Mouse (Mus musculus): ENCODE measurements around the gene Fhl3. TPM values are rescaled to one million over a fixed set of nuclear protein-coding genes. Genes with fewer than 3 reads are reported as not detected.

Gene Fhl3
- polyA plus RNA-seq, 1 experiment: 114 TPM

- WGBS: 76% methylated on average over 4 of the region's 4 CpGs
- Histone ChIP-seq H3K4me3 (replicated peaks; ENCODE audit: control insufficient read depth, low read depth, low read length) (no peak overlapping the region), H3K27ac (ENCODE audit: control insufficient read depth, insufficient read depth, low read depth, low read length, poor library complexity) (no peak overlapping the region), H3K4me1 (ENCODE audit: control insufficient read depth, insufficient read depth, low read length) (no peaks in the 10 kb centered on the region; the same call in 1 of the 2 replicates)
- no peak for TF ChIP-seq CTCF (IDR thresholded peaks at IDR 0.05; ENCODE audit: control insufficient read depth, insufficient read depth, low read length)
- no peak for TF ChIP-seq POLR2A (IDR thresholded peaks at IDR 0.05; ENCODE audit: borderline replicate concordance, control insufficient read depth, low read depth, low read length)
Measured at GRCm38 (mm10) chr4:124747851-124748250, 47.4 kb downstream of the Fhl3 start.

GRCm38 (mm10) chr4:124751300-124752250 lies 51.1 kb downstream of the Fhl3 start:
- Histone ChIP-seq H3K4me1 (ENCODE audit: control insufficient read depth, insufficient read depth, low read length) (peaks cover 2% of the 10 kb centered on the region), H3K27ac (ENCODE audit: control insufficient read depth, insufficient read depth, low read depth, low read length, poor library complexity) (peak overlapping the region; percentile 59), H3K4me3 (replicated peaks; ENCODE audit: control insufficient read depth, low read depth, low read length) (peak overlapping the region; percentile 94)
- under 1% methylated on average over 75 of the region's 75 CpGs for WGBS
- TF ChIP-seq POLR2A (IDR thresholded peaks at IDR 0.05; ENCODE audit: borderline replicate concordance, control insufficient read depth, low read depth, low read length) (peak; percentile 59), CTCF (IDR thresholded peaks at IDR 0.05; ENCODE audit: control insufficient read depth, insufficient read depth, low read length) (no peak; the same call in 1 of the 2 replicates)

GRCm38 (mm10) chr4:124752281-124753199 lies 52.0 kb downstream of the Fhl3 start:
- Histone ChIP-seq H3K27ac (ENCODE audit: control insufficient read depth, insufficient read depth, low read depth, low read length, poor library complexity) (peak overlapping the region; percentile 59), H3K4me3 (replicated peaks; ENCODE audit: control insufficient read depth, low read depth, low read length) (peak overlapping the region; percentile 94), H3K4me1 (ENCODE audit: control insufficient read depth, insufficient read depth, low read length) (peaks cover 2% of the 10 kb centered on the region)
- WGBS: 1% methylated on average over 15 of the region's 15 CpGs
- TF ChIP-seq POLR2A (IDR thresholded peaks at IDR 0.05; ENCODE audit: borderline replicate concordance, control insufficient read depth, low read depth, low read length) (no peak), CTCF (IDR thresholded peaks at IDR 0.05; ENCODE audit: control insufficient read depth, insufficient read depth, low read length) (0 out of 2 replicates have a peak, but pooled peaks have one; percentile 16)

GRCm38 (mm10) chr4:124755526-124755925 lies 55.0 kb downstream of the Fhl3 start:
- no peak for TF ChIP-seq POLR2A (IDR thresholded peaks at IDR 0.05; ENCODE audit: borderline replicate concordance, control insufficient read depth, low read depth, low read length)
- TF ChIP-seq CTCF (IDR thresholded peaks at IDR 0.05; ENCODE audit: control insufficient read depth, insufficient read depth, low read length): no peak
- H3K4me1 ChIP-seq (ENCODE audit: control insufficient read depth, insufficient read depth, low read length): peaks cover 5% of the 10 kb centered on the region
- WGBS: 43% methylated on average over 7 of the region's 7 CpGs
- H3K27ac ChIP-seq (ENCODE audit: control insufficient read depth, insufficient read depth, low read depth, low read length, poor library complexity): no peak overlapping the region
- no peak overlapping the region for H3K4me3 ChIP-seq (replicated peaks; ENCODE audit: control insufficient read depth, low read depth, low read length)

Other genes with a start within 250 kb of the Fhl3 start
- not detected in 2 replicates for gene 3100002H09Rik, start 89.9 kb upstream of the Fhl3 start, polyA plus RNA-seq (2011; ENCODE audit: insufficient read depth, insufficient read length, low replicate concordance, missing spikeins)
- gene Pou3f1, start 43.9 kb upstream of the Fhl3 start, polyA plus RNA-seq (2011; ENCODE audit: insufficient read depth, insufficient read length, low replicate concordance, missing spikeins): 1.1 and 2.9 TPM in 2 replicates
- 16.0 and 26.9 TPM in 2 replicates for gene Utp11, start 7.1 kb upstream of the Fhl3 start, polyA plus RNA-seq (2011; ENCODE audit: insufficient read depth, insufficient read length, low replicate concordance, missing spikeins)
- gene Sf3a3, start 14.1 kb downstream of the Fhl3 start, polyA plus RNA-seq (2011; ENCODE audit: insufficient read depth, insufficient read length, low replicate concordance, missing spikeins): 43.4 and 44.5 TPM in 2 replicates
- 24.3 and 26.1 TPM in 2 replicates for gene Inpp5b, start 41.1 kb downstream of the Fhl3 start, polyA plus RNA-seq (2011; ENCODE audit: insufficient read depth, insufficient read length, low replicate concordance, missing spikeins)
- gene Mtf1, start 101.4 kb downstream of the Fhl3 start, polyA plus RNA-seq (2011; ENCODE audit: insufficient read depth, insufficient read length, low replicate concordance, missing spikeins): 12.5 and 13.4 TPM in 2 replicates
- 22.8 and 27.6 TPM in 2 replicates for gene Yrdc, start 150.0 kb downstream of the Fhl3 start, polyA plus RNA-seq (2011; ENCODE audit: insufficient read depth, insufficient read length, low replicate concordance, missing spikeins)
- gene 1110065P20Rik, start 150.5 kb downstream of the Fhl3 start, polyA plus RNA-seq (2011; ENCODE audit: insufficient read depth, insufficient read length, low replicate concordance, missing spikeins): 7.8 and 12.3 TPM in 2 replicates
- gene Maneal, start 161.5 kb downstream of the Fhl3 start, polyA plus RNA-seq (2011; ENCODE audit: insufficient read depth, insufficient read length, low replicate concordance, missing spikeins): not detected in 2 replicates
- gene Epha10, start 180.2 kb downstream of the Fhl3 start, polyA plus RNA-seq (2011; ENCODE audit: insufficient read depth, insufficient read length, low replicate concordance, missing spikeins): not detected in 2 replicates
- 5.8 and 7.6 TPM in 2 replicates for gene 9930104L06Rik, start 236.3 kb downstream of the Fhl3 start, polyA plus RNA-seq (2011; ENCODE audit: insufficient read depth, insufficient read length, low replicate concordance, missing spikeins)
- gene Cdca8, start 238.6 kb downstream of the Fhl3 start, polyA plus RNA-seq (2011; ENCODE audit: insufficient read depth, insufficient read length, low replicate concordance, missing spikeins): 65.8 and 99.2 TPM in 2 replicates

Measured in bone marrow, adult 2 months (tissue).